Mouse (Mus musculus): ENCODE data around the gene Sycn.
"Not testable (repeated sequence)": the region's sequence is repeated elsewhere in the genome, so short reads cannot be mapped to it uniquely, and the experiment has no call there.

Gene Sycn

DNA sequence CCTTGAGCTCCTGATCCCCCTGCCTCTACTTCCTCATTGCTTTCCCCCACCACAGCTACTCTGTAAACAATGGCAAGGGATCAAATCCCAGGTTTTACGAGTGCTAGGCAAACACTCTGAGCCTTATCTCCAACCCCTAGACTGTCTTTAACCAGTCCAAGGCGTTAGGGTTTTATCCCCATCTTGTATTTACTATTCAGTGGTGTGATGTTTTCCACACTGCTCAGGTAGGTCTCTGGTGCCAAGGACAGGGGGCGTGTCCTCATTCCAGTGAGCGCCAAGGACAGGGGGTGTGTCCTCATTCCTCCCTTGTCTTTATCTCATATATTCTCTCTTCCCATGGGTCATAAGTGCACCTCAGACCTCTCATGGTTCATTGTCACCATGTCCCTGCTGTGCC, at the start of gene Sycn:
Gene Sycn, plus strand, starts transcription at position 360 of the 400 bp plus-strand sequence.
- no peak for DNase-seq

DNA sequence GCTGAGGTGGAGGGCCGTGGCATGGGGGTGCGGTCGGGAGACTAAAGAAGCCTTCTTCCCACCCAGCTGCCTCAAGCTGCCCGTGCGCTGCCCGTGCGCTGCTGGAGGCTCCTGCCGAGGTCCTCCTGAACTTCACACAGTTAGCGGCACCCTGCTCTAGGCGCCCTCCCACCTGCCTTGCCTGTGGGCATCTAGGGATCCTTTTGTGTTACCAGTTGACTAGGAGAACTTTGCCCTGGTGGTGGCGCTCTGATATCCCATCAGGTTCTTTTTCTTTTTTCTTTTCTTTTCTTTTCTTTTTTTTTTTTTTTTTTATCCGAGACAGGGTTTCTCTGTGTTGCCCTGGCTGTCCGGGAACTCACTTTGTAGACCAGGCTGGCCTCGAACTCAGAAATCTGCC, 49.8 kb upstream of the Sycn start:
- peak; percentile 4 to 26 for DNase-seq

DNA sequence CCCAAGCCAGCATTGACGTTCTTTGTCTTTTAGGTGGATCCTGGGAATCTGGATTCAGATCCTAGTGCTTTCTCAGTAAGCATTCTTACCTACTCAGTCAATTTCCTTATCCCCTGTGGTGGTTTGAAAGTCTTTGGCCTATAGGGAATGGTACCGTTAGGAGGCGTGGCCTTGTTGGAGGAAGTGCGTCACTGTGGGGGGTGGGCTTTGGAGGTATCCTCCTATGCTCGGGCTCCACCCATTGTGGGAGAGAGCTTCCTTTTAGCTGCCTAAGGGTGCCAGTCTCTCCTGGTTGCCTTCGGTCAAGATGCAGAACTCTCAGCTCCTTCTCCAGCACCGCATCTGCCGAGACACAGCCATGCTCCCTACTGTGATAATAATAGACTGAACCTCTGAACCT, 48.4 kb upstream of the Sycn start:
- DNase-seq: no peak

DNA sequence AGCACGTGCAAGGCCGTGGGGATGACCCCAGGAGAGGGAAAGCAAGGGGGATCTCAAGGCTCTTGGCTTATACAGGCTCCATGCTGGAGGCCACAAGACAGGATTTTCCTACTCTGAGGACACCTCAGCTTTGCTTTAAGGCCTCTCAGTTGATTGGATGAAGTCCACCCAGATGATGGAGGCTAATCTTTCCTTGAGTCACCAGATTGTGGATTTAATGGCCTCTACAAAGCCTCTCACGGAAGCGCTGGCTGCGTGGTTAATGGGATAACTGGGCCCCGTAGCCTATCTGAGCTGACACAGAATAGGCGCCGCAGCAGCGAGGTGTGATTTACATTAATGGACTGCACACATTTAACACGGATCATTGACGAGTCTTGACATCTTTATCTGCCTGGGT, 45.3 kb upstream of the Sycn start:
- DNase-seq: no peak

DNA sequence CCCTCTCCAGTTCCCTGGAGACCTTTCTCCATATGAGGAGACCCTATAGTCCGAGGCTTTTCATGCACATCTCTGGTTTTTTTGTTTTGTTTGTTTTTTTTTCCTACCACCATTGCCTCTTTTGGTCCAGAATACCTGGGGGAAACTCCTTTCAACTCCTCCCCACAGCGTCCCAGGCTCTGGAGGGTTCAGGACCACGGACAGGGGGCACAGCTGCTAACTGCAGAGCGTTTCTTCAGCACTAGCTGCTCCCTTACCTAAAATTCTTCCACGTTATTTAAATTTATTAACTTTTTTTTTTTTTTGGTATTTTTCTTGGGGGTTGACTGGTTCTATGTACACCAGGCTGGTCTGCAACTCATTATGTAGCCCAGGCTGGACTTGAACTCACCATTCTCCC, 35.1 kb upstream of the Sycn start:
- no peak for DNase-seq

GRCm38 (mm10) chr7:28509121-28509520, 31.6 kb upstream of the Sycn start:
- DNase-seq: not testable (repeated sequence)

- peak in 1 of 2 experiments; percentile 4 for DNase-seq
Observed at GRCm38 (mm10) chr7:28510405-28510974, 30.2 kb upstream of the Sycn start, which contains the start of gene Ifnl2. Gene Ifnl2 (minus strand): TSS chr7:28510455.

GRCm38 (mm10) chr7:28511441-28511840, 29.2 kb upstream of the Sycn start:
- DNase-seq: no peak

GRCm38 (mm10) chr7:28522536-28522935, 18.1 kb upstream of the Sycn start, which contains the start of gene Ifnl3:
Gene Ifnl3 (plus strand): TSS chr7:28522836.
- DNase-seq: not testable (repeated sequence)

DNA sequence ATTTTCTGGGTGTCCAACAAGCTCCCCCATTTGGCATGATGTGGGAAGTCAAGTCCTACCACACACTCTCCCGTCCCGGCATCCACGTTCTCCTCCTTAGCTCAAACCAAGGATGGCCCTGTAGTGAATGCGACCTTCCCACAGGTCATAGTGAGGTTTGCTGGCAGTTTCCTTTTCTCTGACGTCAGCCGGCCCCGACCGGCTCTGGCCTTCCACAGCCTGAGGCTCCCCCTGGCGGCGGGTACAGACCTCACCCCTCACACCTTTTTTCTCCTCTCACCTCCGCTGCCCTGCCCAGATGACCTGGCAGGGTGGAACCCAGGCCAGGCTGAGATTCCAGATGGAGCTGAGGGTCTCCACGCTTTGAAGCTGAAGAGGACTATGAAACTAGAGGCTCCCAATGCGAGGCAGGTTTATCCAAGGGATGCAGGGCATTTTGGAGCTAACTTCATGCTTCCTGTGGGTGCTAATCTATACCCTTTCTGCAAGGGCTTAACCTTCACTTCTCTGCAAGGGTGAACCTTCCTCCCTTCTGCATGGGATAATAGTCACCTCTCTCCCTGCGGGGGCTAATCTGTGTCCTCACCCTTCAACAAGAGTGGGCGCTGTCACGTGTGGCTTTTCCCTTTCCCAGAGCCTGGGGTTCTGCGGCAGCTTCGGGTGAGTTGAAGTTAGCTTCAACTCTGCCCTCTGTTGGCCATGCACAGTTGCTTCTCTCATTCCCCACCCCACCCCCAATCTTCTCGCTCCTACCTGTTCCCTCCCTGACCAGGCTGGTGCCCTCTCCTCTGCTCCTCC, 12.6 kb upstream of the Sycn start:
- peak; percentile 72 to 77 for DNase-seq

DNA sequence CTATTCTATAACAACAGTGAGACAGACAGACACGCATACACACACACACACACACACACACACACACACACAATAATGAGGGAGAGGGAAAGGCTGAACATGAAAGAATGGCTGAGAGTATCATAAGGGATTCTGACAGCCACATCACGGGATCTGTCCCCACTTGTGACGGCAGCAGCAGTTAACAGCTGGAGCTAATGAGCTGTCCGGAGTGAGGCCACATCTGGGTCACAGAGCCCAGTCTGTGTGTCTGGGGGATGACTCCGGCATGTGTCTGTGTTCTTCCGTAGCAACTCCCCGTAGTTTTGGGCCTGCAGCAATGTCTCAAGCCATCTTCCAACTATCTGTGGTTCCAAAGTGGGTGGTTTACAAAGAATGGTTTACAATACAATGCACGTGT, 8.7 kb upstream of the Sycn start:
- no peak for DNase-seq

- DNase-seq: not testable (repeated sequence)
Observed at GRCm38 (mm10) chr7:28538886-28539285, 1.8 kb upstream of the Sycn start.

DNA sequence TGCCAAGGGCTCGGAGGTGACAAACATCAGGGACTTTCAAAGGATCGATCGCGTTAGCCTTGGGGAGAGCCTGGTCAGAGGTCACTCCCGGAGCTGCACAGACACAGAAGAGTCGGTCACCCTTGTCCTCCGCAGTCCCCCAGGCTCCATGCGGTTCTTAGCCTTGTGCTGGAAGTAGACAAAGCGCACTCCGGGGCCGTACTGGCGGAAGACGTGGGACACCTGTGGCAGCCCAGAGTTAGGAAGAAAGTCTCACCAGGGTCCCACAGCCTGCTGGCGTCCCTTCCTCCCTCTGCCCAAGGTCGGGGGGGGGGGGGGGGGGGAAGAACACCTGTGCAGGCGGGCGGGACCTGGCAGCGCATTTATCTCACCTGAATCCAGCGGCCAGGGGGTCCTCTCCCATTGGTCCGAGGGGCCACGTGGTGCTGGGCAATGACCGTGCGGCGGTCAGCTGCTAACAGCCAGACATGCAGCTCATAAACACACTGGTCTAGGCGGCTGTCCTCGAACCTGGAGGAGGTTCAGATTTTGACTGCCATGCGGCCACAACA, 3.4 kb downstream of the Sycn start:
- no peak for DNase-seq

- DNase-seq: no peak
Observed at GRCm38 (mm10) chr7:28545048-28545890, 4.6 kb downstream of the Sycn start.

DNA sequence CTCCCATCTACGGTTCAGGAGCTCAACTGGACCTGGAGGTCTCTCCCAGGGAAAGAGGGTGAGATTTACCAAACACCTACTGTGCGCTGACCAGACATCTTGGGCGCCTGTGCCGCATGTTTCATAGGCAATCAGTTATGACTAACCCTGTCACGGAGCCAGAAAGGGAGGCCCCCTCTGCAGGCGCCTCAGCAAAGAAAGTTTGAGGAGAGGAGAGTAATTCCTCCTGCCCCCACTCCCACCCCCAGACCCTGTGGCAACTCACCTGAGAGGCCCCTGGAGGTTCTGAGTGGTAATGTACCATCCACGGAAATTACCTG, 5.2 kb downstream of the Sycn start:
- no peak for DNase-seq

GRCm38 (mm10) chr7:28546649-28547048, 6.0 kb downstream of the Sycn start:
- no peak for DNase-seq

GRCm38 (mm10) chr7:28547154-28547553, 6.5 kb downstream of the Sycn start, which contains the start of gene Nccrp1:
Gene Nccrp1 (minus strand): TSS chr7:28547254.
- DNase-seq: no peak

- no peak for DNase-seq
Observed at GRCm38 (mm10) chr7:28547628-28548027, 6.9 kb downstream of the Sycn start.

- no peak for DNase-seq
Observed at GRCm38 (mm10) chr7:28553076-28553475, 12.4 kb downstream of the Sycn start.

GRCm38 (mm10) chr7:28555939-28556535, 15.4 kb downstream of the Sycn start:
- no peak for DNase-seq

GRCm38 (mm10) chr7:28557069-28557468, 16.4 kb downstream of the Sycn start:
- DNase-seq: no peak

DNA sequence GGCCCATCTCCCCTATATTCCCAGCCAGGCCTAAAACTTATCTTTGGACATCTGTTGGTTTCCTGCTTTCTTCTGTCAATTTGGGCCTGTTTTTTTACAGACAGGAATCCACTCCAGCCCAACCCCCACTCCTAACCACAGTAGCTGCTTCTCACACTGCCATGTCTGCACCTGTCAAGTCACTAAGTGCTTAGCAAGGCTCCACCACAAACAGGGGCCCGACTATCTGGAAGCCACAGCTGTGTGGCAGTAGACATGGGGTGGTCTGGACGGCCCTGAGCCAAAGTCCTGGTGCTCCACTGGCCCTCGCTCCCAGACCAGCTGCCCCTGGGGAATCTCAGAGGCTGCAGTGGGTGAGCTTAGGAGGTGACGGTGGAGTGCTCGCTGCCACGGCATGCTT, 17.0 kb downstream of the Sycn start:
- DNase-seq: no peak

- peak in 1 of 2 experiments; percentile 40 for DNase-seq
Observed at GRCm38 (mm10) chr7:28558486-28558885, 17.8 kb downstream of the Sycn start.
